Mouse (Mus musculus) MEL (cell line): Measurements from ENCODE around the gene Klf2.

ENCODE experiments used
- CTCF ChIP-seq, 3 experiments: IDR thresholded peaks in 2 of 3; conservative IDR thresholded peaks in 1 of 3; 2 replicates each; pipeline ENCODE4 v1.5.1; 2011 to 2012; ENCODE audit warnings: low read length in 3 of 3, low read depth in 2 of 3, mild to moderate bottlenecking in 2 of 3, improper control_type of control experiment in 1 of 3, inconsistent platforms in 1 of 3, mixed read lengths in 1 of 3, moderate library complexity in 1 of 3; ENCODE audit not compliant: control insufficient read depth in 1 of 3, insufficient read depth in 1 of 3, poor library complexity in 1 of 3, severe bottlenecking in 1 of 3
- E2F4 ChIP-seq: IDR thresholded peaks from 2 replicates; pipeline ENCODE4 v1.6.1; 2011; ENCODE audit warnings: low read depth, low read length, improper control_type of control experiment, borderline replicate concordance
- HCFC1 ChIP-seq: IDR thresholded peaks from 2 replicates; pipeline ENCODE4 v1.6.1; 2012; ENCODE audit warnings: low read depth, mild to moderate bottlenecking, inconsistent platforms, low read length, improper control_type of control experiment, moderate library complexity
- POLR2A ChIP-seq, 2 experiments: IDR thresholded peaks; 2 replicates each; pipeline ENCODE4 v1.6.1; 2011 to 2012; ENCODE audit warnings: low read length in 2 of 2, mild to moderate bottlenecking in 2 of 2, control low read depth in 1 of 2, improper control_type of control experiment in 1 of 2, low read depth in 1 of 2, moderate library complexity in 1 of 2; ENCODE audit not compliant: control insufficient read depth in 1 of 2, insufficient read depth in 1 of 2, poor library complexity in 1 of 2

- TF ChIP-seq HCFC1 (no peak), CTCF (IDR thresholded peaks at IDR 0.05 in 2 of 3, conservative IDR thresholded peaks at IDR 0.05 in 1 of 3; ENCODE audit: control insufficient read depth in 1 of 3, insufficient read depth in 1 of 3, low read depth in 2 of 3, low read length in 3 of 3, poor library complexity in 1 of 3, severe bottlenecking in 1 of 3) (no peak), E2F4 (no peak), POLR2A (IDR thresholded peaks at IDR 0.05; ENCODE audit: control insufficient read depth in 1 of 2, insufficient read depth in 1 of 2, low read depth in 1 of 2, low read length in 2 of 2, poor library complexity in 1 of 2) (no peak)
These were observed 18.0 kb upstream of the Klf2 start for GRCm38 (mm10) chr8:72300654-72301400.
